Mouse (Mus musculus): Measurements from ENCODE around the gene Setdb2. TPM values are rescaled to one million over a fixed set of nuclear protein-coding genes. Genes with fewer than 3 reads are reported as not detected.

Gene Setdb2
- 25.8 TPM for polyA plus RNA-seq (2017; shearing (Covaris generic))

DNA sequence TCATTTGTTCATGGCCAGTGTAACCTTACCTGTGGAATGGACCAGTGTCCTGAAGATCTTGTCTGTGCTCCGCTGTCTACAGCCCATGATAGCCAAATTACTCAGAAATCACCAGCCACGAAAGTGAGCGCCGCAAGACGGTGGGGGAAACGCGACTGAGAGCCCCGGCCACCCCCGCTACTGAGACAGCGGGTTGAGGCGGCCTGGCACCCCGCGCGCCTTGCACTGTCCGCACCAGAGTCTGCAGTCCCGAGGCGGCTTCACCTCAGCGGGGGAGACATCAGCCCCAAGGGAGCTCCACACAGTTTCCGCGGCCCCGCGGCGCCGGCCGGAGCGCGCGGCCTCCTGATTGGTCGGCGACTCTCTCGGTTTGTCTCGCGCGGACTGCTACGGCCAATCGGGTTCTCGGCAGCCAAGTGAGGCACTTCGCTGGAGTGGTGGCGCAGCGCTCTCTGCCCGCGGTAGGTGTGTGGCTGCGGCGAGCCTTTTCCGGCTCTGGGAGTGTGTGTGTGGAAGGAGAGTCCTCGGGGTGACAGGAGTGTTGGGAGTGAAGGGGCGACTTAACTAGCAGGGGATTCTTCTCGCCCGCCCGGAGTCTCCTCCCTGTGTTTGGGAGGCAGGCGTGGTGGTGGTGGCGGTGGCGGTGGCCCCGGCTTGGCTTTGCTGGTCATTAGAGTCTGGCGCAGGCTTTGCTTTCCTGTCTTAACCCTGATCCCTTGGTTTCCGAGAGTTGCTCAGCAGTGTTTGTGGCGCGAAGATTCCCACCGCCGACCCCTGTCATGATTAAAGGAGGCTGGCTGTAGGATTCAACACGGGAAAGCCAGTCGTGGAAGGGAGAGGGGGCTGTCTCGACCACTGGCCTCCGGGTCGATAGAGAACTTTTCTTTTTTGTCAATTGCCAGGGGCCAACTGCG is at the start of gene Setdb2, which contains the start of gene Cab39l:
Gene Setdb2 (minus strand): TSS at position 327 of the 914 bp plus-strand sequence.
Gene Cab39l (plus strand): TSS at position 415 of the 914 bp plus-strand sequence.

DNA sequence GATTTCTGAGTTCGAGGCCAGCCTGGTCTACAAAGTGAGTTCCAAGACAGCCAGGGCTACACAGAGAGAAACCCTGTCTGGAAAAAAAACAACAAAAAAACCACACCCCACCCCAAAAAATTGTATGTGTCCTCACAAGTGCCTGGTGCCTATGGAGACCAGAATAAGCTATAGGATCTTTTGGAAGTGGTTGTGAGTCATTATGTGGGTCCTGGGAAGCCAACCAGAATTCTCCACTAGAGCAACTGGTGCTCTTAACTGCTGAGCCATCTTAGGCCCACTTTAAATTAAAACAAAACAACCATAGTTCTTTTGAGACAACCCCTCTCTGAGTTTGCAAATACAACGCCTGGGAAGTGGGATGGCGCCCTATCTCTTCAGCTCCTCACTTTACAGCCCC is 45.4 kb downstream of the Setdb2 start, which contains the start of gene Phf11c:
Gene Phf11c (minus strand): TSS at position 101 of the 400 bp plus-strand sequence.

DNA sequence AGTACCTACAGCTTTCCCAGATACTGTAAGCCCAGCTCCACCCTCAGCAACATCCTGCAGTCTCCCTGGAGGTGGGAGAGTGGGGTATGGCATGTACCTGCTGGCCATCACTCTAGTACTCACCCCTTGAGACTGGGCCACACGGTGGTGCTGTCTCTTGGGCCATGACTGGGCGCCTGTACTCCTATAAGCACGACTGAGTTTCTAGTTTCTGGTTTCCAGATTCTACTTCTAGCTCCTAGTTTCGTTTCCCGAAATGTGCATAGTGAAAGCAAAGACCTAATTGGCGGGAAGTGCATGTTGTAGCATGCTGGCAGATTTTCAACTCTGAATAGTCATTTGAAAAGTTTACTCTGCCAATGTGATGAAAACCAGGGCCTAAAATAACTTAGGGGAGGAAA is 75.4 kb downstream of the Setdb2 start, which contains the start of gene Phf11d:
Gene Phf11d (minus strand): TSS at position 227 of the 401 bp plus-strand sequence.

Other genes with a start within 250 kb of the Setdb2 start
- 26.6 TPM for gene Rcbtb1, start 239.7 kb downstream of the Setdb2 start, polyA plus RNA-seq (2017; shearing (Covaris generic))
- gene Gm6904, start 180.7 kb downstream of the Setdb2 start, polyA plus RNA-seq (2017; shearing (Covaris generic)): 9.4 TPM
- 46.1 TPM for gene Phf11a, start 143.4 kb downstream of the Setdb2 start, polyA plus RNA-seq (2017; shearing (Covaris generic))
- 201 TPM for gene Phf11b, start 99.5 kb downstream of the Setdb2 start, polyA plus RNA-seq (2017; shearing (Covaris generic))
- 17.4 TPM for gene Phf11d, start 75.4 kb downstream of the Setdb2 start, polyA plus RNA-seq (2017; shearing (Covaris generic))
- 27.4 TPM for gene Phf11c, start 45.5 kb downstream of the Setdb2 start, polyA plus RNA-seq (2017; shearing (Covaris generic))
- gene Cab39l, start 88 bp upstream of the Setdb2 start, polyA plus RNA-seq (2017; shearing (Covaris generic)): 74.8 TPM
- gene Cdadc1, start 157.1 kb upstream of the Setdb2 start, polyA plus RNA-seq (2017; shearing (Covaris generic)): 42.9 TPM
- not detected for gene Shisa2, start 184.4 kb upstream of the Setdb2 start, polyA plus RNA-seq (2017; shearing (Covaris generic))